Mouse (Mus musculus) liver, embryonic 13.5 days (tissue): ENCODE results near the gene Dnah17. TPM values are rescaled to one million over a fixed set of nuclear protein-coding genes. Genes with fewer than 3 reads are reported as not detected.

Experiments
- ATAC-seq: fragments of 200-750 bp; cut with Nextera tagmentation; 2 replicates; pipeline ENCODE4 v1.8.0; 2017; ENCODE audit warnings: low read depth, mild to moderate bottlenecking, moderate number of reproducible peaks, moderate library complexity
- DNase-seq: peaks from one replicate; pipeline ENCODE4 v3.0.0; 2022
- H3K27ac ChIP-seq: fragments of 300-500 bp; sonication (generic); 2 replicates; pipeline ENCODE4 v1.5.1; 2015; ENCODE audit warnings: moderate library complexity, mild to moderate bottlenecking, inconsistent platforms
- H3K27me3 ChIP-seq: fragments of 300-500 bp; sonication (generic); 2 replicates; pipeline ENCODE4 v1.6.1; 2015; ENCODE audit warnings: mild to moderate bottlenecking, inconsistent platforms
- H3K36me3 ChIP-seq: fragments of 300-500 bp; sonication (generic); 2 replicates; pipeline ENCODE4 v1.6.1; 2015; ENCODE audit warnings: mild to moderate bottlenecking, inconsistent platforms
- H3K4me1 ChIP-seq: fragments of 300-500 bp; sonication (generic); replicated peaks from 2 replicates; pipeline ENCODE4 v1.6.1; 2015; ENCODE audit warnings: inconsistent platforms
- H3K4me2 ChIP-seq: fragments of 300-500 bp; sonication (generic); 2 replicates; pipeline ENCODE4 v1.6.1; 2015; ENCODE audit warnings: inconsistent platforms, mild to moderate bottlenecking, moderate library complexity
- H3K4me3 ChIP-seq: fragments of 300-500 bp; sonication (generic); replicated peaks from 2 replicates; pipeline ENCODE4 v1.5.1; 2015; ENCODE audit warnings: mild to moderate bottlenecking, inconsistent platforms
- H3K9ac ChIP-seq: fragments of 300-500 bp; sonication (generic); 2 replicates; pipeline ENCODE4 v1.6.1; 2015; ENCODE audit warnings: mild to moderate bottlenecking, inconsistent platforms
- H3K9me3 ChIP-seq: fragments of 300-500 bp; sonication (generic); replicated peaks from 2 replicates; pipeline ENCODE4 v1.6.1; 2016; ENCODE audit warnings: inconsistent platforms
- WGBS: fragments of 180-500 bp; shearing (Covaris S2); methylation state at CpG from one replicate; pipeline ENCODE4 v1.1.7; 2015; ENCODE audit not compliant: insufficient replicate concordance; 5-methylcytosine and 5-hydroxymethylcytosine counted together
- polyA plus RNA-seq: library from polyadenylated mRNA; unstranded; fragments of >200 nt; fragmentation: Nextera tagmentation; extraction: Ambion mirVana; gene quantifications from 2 replicates; pipeline ENCODE4 v1.2.1, GENCODE M21; 2015

Dnah17 gene
- polyA plus RNA-seq, 1 experiment from 2014 or later = 0.07 TPM

- H3K4me3 ChIP-seq = no peak overlapping the region
- H3K4me1 ChIP-seq = peaks cover 71% of the 10 kb centered on the region
- DNase-seq (no peak), ATAC-seq (no peak)
- no peaks in the 10 kb centered on the region for H3K9me3 ChIP-seq
- no peaks in the 10 kb centered on the region for H3K27me3 ChIP-seq
- 90% methylated on average over 5 of the region's 5 CpGs for WGBS
- peak overlapping the region; percentile 27; the same call in 1 of the 2 replicates for H3K27ac ChIP-seq
- H3K36me3 ChIP-seq = peaks cover 82% of the 10 kb centered on the region
- H3K4me2 ChIP-seq = no peak overlapping the region
- no peak overlapping the region; the same call in 1 of the 2 replicates for H3K9ac ChIP-seq
Measured at GRCm38 (mm10) chr11:118004217-118004616, 126.2 kb downstream of the Dnah17 start.

GRCm38 (mm10) chr11:118003718-118004117 lies 126.7 kb downstream of the Dnah17 start:
- peak overlapping the region; percentile 27; the same call in 1 of the 2 replicates for H3K27ac ChIP-seq

GRCm38 (mm10) chr11:118003176-118003575 lies 127.3 kb downstream of the Dnah17 start:
- no peak overlapping the region for H3K9ac ChIP-seq
- DNase-seq (no peak), ATAC-seq (no peak)
- H3K9me3 ChIP-seq = no peaks in the 10 kb centered on the region
- H3K4me1 ChIP-seq = peaks cover 71% of the 10 kb centered on the region
- H3K4me3 ChIP-seq = no peak overlapping the region
- H3K36me3 ChIP-seq = peaks cover 82% of the 10 kb centered on the region
- H3K27ac ChIP-seq = no peak overlapping the region
- H3K27me3 ChIP-seq = no peaks in the 10 kb centered on the region
- WGBS = 89% methylated on average over 14 of the region's 14 CpGs
- no peak overlapping the region for H3K4me2 ChIP-seq

More at GRCm38 (mm10) chr11:118003718-118004117, 126.7 kb downstream of the Dnah17 start:
- WGBS = 73% methylated on average over 5 of the region's 5 CpGs
- no peak for ATAC-seq
- H3K4me2 ChIP-seq = no peak overlapping the region
- peaks cover 71% of the 10 kb centered on the region for H3K4me1 ChIP-seq
- no peaks in the 10 kb centered on the region for H3K9me3 ChIP-seq
- H3K9ac ChIP-seq = no peak overlapping the region
- H3K36me3 ChIP-seq = peaks cover 82% of the 10 kb centered on the region
- DNase-seq = no peak
- H3K27me3 ChIP-seq = no peaks in the 10 kb centered on the region
- no peak overlapping the region for H3K4me3 ChIP-seq

GRCm38 (mm10) chr11:118000565-118001215 lies 129.7 kb downstream of the Dnah17 start:
- no peaks in the 10 kb centered on the region for H3K9me3 ChIP-seq
- peak overlapping the region; percentile 66 for H3K4me2 ChIP-seq
- DNase-seq (peak; percentile 85), ATAC-seq (peak; percentile 88)
- no peaks in the 10 kb centered on the region for H3K27me3 ChIP-seq
- H3K27ac ChIP-seq = peak overlapping the region; percentile 99
- H3K36me3 ChIP-seq = peaks cover 77% of the 10 kb centered on the region
- peaks cover 58% of the 10 kb centered on the region for H3K4me1 ChIP-seq
- 50% methylated on average over 7 of the region's 7 CpGs for WGBS
- H3K4me3 ChIP-seq = peak overlapping the region; percentile 36
- peak overlapping the region; percentile 72 for H3K9ac ChIP-seq

GRCm38 (mm10) chr11:118000083-118000482 lies 130.4 kb downstream of the Dnah17 start:
- H3K36me3 ChIP-seq = peaks cover 71% of the 10 kb centered on the region
- H3K4me2 ChIP-seq = peak overlapping the region; percentile 28; the same call in 1 of the 2 replicates
- ATAC-seq = peak; percentile 3; the same call in 1 of the 2 replicates

GRCm38 (mm10) chr11:117999260-117999934 lies 131.0 kb downstream of the Dnah17 start:
- Histone ChIP-seq H3K4me3 (no peak overlapping the region), H3K4me1 (peaks cover 71% of the 10 kb centered on the region), H3K9me3 (no peaks in the 10 kb centered on the region), H3K36me3 (peaks cover 64% of the 10 kb centered on the region), H3K4me2 (no peak overlapping the region), H3K9ac (peak overlapping the region; percentile 72), H3K27ac (peak overlapping the region; percentile 99), H3K27me3 (no peaks in the 10 kb centered on the region)
- no peak for ATAC-seq
- no peak for DNase-seq
- WGBS = 87% methylated on average over 6 of the region's 6 CpGs

More at GRCm38 (mm10) chr11:118000083-118000482, 130.4 kb downstream of the Dnah17 start:
- peak overlapping the region; percentile 99 for H3K27ac ChIP-seq
- no peak for DNase-seq
- no peaks in the 10 kb centered on the region for H3K27me3 ChIP-seq
- H3K4me3 ChIP-seq = no peak overlapping the region
- H3K9ac ChIP-seq = peak overlapping the region; percentile 72
- H3K4me1 ChIP-seq = peaks cover 64% of the 10 kb centered on the region
- 22% methylated on average over 1 of the region's 1 CpGs for WGBS
- no peaks in the 10 kb centered on the region for H3K9me3 ChIP-seq

GRCm38 (mm10) chr11:117998356-117998755 lies 132.1 kb downstream of the Dnah17 start:
- Histone ChIP-seq H3K4me2 (no peak overlapping the region), H3K4me3 (no peak overlapping the region), H3K4me1 (peaks cover 73% of the 10 kb centered on the region), H3K27me3 (no peaks in the 10 kb centered on the region), H3K36me3 (peaks cover 53% of the 10 kb centered on the region), H3K9ac (no peak overlapping the region; the same call in 1 of the 2 replicates), H3K27ac (peak overlapping the region; percentile 99), H3K9me3 (no peaks in the 10 kb centered on the region)
- 90% methylated on average over 4 of the region's 4 CpGs for WGBS
- DNase-seq = no peak
- ATAC-seq = no peak

GRCm38 (mm10) chr11:117997085-117997484 lies 133.3 kb downstream of the Dnah17 start:
- DNase-seq = no peak
- Histone ChIP-seq H3K4me2 (no peak overlapping the region), H3K4me1 (peaks cover 84% of the 10 kb centered on the region), H3K27me3 (no peaks in the 10 kb centered on the region), H3K27ac (peak overlapping the region; percentile 1; the same call in 1 of the 2 replicates), H3K9ac (no peak overlapping the region), H3K9me3 (no peaks in the 10 kb centered on the region), H3K36me3 (peaks cover 42% of the 10 kb centered on the region), H3K4me3 (no peak overlapping the region)
- WGBS = 77% methylated on average over 2 of the region's 2 CpGs
- no peak for ATAC-seq

GRCm38 (mm10) chr11:117996066-117996465 lies 134.4 kb downstream of the Dnah17 start:
- Histone ChIP-seq H3K9me3 (no peaks in the 10 kb centered on the region), H3K27me3 (no peaks in the 10 kb centered on the region), H3K9ac (no peak overlapping the region), H3K4me2 (no peak overlapping the region), H3K4me1 (peaks cover 84% of the 10 kb centered on the region), H3K36me3 (peaks cover 32% of the 10 kb centered on the region), H3K27ac (no peak overlapping the region), H3K4me3 (no peak overlapping the region)
- no peak for DNase-seq
- ATAC-seq = no peak
- 75% methylated on average over 3 of the region's 3 CpGs for WGBS

- DNase-seq = no peak
- Histone ChIP-seq H3K27ac (no peak overlapping the region), H3K4me3 (no peak overlapping the region)
Measured at GRCm38 (mm10) chr11:117995661-117996060, 134.8 kb downstream of the Dnah17 start.

GRCm38 (mm10) chr11:117995255-117995654 lies 135.2 kb downstream of the Dnah17 start:
- Histone ChIP-seq H3K27ac (no peak overlapping the region), H3K36me3 (peaks cover 25% of the 10 kb centered on the region), H3K27me3 (no peaks in the 10 kb centered on the region), H3K9me3 (no peaks in the 10 kb centered on the region), H3K4me2 (no peak overlapping the region), H3K9ac (no peak overlapping the region; the same call in 1 of the 2 replicates), H3K4me1 (peaks cover 84% of the 10 kb centered on the region), H3K4me3 (no peak overlapping the region)
- 57% methylated on average over 2 of the region's 2 CpGs for WGBS
- no peak for ATAC-seq
- no peak for DNase-seq

More at GRCm38 (mm10) chr11:117995661-117996060, 134.8 kb downstream of the Dnah17 start:
- Histone ChIP-seq H3K36me3 (peaks cover 28% of the 10 kb centered on the region), H3K27me3 (no peaks in the 10 kb centered on the region), H3K4me1 (peaks cover 84% of the 10 kb centered on the region), H3K9ac (no peak overlapping the region), H3K4me2 (no peak overlapping the region), H3K9me3 (no peaks in the 10 kb centered on the region)
- WGBS = 46% methylated on average over 3 of the region's 3 CpGs
- ATAC-seq = no peak
